Mouse (Mus musculus) megakaryocyte progenitor cell, adult 5-6 weeks (primary cell): Measurements from ENCODE around the gene 1190005I06Rik. TPM values are rescaled to one million over a fixed set of nuclear protein-coding genes. Genes with fewer than 3 reads are reported as not detected.

Experiments used
- total RNA-seq, 2 experiments: library from RNA; stranded (forward) in 1 of 2; stranded (reverse) in 1 of 2; fragments of 157-497, 149-512 nt in 1 of 2; fragments of 200-1000 nt in 1 of 2; gene quantifications; 2 replicates each; pipeline versions ENCODE4 v1.2.3 to v1.2.4; 2015 to 2017

1190005I06Rik gene
- total RNA-seq, 2 experiments from 2014 or later = 1.1 TPM; not detected in 1

Other genes starting within 250 kb of the 1190005I06Rik start
- gene Gins2, start 58.3 kb downstream of the 1190005I06Rik start, total RNA-seq (2015) = 65.9 and 67.1 TPM in 2 replicates
- 28.1 and 47.1 TPM in 2 replicates for gene Gins2, start 58.3 kb downstream of the 1190005I06Rik start, total RNA-seq (2017)
- not detected in 2 replicates for gene Gm27021, start 20.4 kb upstream of the 1190005I06Rik start, total RNA-seq (2015)
- gene Gm27021, start 20.4 kb upstream of the 1190005I06Rik start, total RNA-seq (2017) = not detected in 2 replicates
- gene Cox4i1, start 20.6 kb upstream of the 1190005I06Rik start, total RNA-seq (2015) = 731 and 787 TPM in 2 replicates
- gene Cox4i1, start 20.6 kb upstream of the 1190005I06Rik start, total RNA-seq (2017) = 392 and 475 TPM in 2 replicates
- 63.9 and 66.1 TPM in 2 replicates for gene Emc8, start 20.9 kb upstream of the 1190005I06Rik start, total RNA-seq (2015)
- 56.3 and 61.1 TPM in 2 replicates for gene Emc8, start 20.9 kb upstream of the 1190005I06Rik start, total RNA-seq (2017)
- gene Irf8, start 88.7 kb upstream of the 1190005I06Rik start, total RNA-seq (2015) = 80.9 and 119 TPM in 2 replicates
- gene Irf8, start 88.7 kb upstream of the 1190005I06Rik start, total RNA-seq (2017) = 154 and 205 TPM in 2 replicates